Mouse (Mus musculus) limb, embryonic 10.5 days (tissue): ENCODE measurements at regions not wholly inside any gene's neighbourhood (a gene's known extent, or its start where the extent isn't known, plus 50 kb on each side); places are given as distances from the start of the nearest gene placed in this dataset.

Source experiments
- DNase-seq: peaks from one replicate; pipeline ENCODE4 v3.0.0-alpha.2; 2017; ENCODE audit warnings: low spot score
- H3K27ac ChIP-seq: fragments of 300-500 bp; sonication (generic); 2 replicates; pipeline ENCODE4 v1.5.1; 2016; ENCODE audit warnings: mild to moderate bottlenecking
- H3K27me3 ChIP-seq: fragments of 300-500 bp; sonication (generic); 2 replicates; pipeline ENCODE4 v1.6.1; 2016; ENCODE audit warnings: low read depth, mild to moderate bottlenecking; ENCODE audit not compliant: poor library complexity, severe bottlenecking
- H3K36me3 ChIP-seq: fragments of 300-500 bp; sonication (generic); 2 replicates; pipeline ENCODE4 v1.6.1; 2016; ENCODE audit warnings: mild to moderate bottlenecking, moderate library complexity
- H3K4me1 ChIP-seq: fragments of 300-500 bp; sonication (generic); 2 replicates; pipeline ENCODE4 v1.6.1; 2016
- H3K4me3 ChIP-seq: fragments of 300-500 bp; sonication (generic); 2 replicates; pipeline ENCODE4 v1.5.1; 2016; ENCODE audit warnings: mild to moderate bottlenecking, moderate library complexity
- H3K9me3 ChIP-seq: fragments of 300-500 bp; sonication (generic); replicated peaks from 2 replicates; pipeline ENCODE4 v1.6.1; 2016; ENCODE audit warnings: mild to moderate bottlenecking
- WGBS: fragments of 180-500 bp; shearing (Covaris S2); methylation state at CpG from one replicate; pipeline ENCODE4 v1.1.7; 2016; 5-methylcytosine and 5-hydroxymethylcytosine counted together

DNA sequence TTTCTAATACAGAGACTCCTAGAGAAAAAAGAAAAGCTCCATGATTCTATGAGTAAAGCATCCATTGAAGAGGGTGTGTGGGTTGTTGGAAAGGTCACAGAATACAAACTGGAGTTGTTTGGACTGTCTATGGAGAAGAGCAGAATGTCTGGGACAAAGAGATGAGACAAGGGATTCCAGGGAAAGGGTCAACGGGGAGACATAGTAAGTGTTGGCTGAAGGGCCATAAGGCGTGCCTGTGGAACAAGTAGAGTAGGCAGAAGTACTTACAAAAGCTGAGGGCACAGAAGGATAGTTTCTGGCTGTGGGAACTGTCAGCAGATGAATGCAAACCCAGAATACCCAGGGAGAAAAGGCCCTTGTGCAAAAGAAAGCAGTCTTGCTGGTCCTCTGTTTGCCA is 134.0 kb upstream of the Col8a1 start:
- no peaks in the 10 kb centered on the region for H3K27me3 ChIP-seq
- no peaks in the 10 kb centered on the region for H3K36me3 ChIP-seq
- 82% methylated on average over 2 of the region's 2 CpGs for WGBS
- H3K4me3 ChIP-seq, result no peak overlapping the region
- H3K4me1 ChIP-seq, result no peaks in the 10 kb centered on the region
- no peak overlapping the region for H3K27ac ChIP-seq
- no peaks in the 10 kb centered on the region for H3K9me3 ChIP-seq
- DNase-seq, result no peak

DNA sequence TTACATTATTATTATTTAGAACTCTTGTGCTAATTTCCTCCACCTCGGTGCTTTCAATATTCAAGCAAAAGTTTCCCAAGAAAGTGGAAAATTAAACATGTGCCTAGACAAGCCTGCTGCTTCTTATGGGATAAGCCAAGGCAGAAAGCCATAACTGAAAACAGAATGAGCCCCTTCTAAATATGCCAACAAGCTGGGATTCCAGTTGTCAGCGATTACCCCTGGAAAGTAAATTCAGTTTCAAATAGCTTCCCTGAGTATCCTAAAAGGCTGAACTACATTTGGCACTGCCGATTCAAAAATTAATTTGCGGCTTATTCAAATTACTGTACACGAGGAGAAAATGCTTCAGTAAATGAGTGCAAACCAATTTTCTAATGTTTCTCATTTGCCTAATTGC is 135.6 kb upstream of the Col8a1 start:
- H3K4me3 ChIP-seq, result no peak overlapping the region
- H3K36me3 ChIP-seq, result no peaks in the 10 kb centered on the region
- H3K4me1 ChIP-seq, result no peaks in the 10 kb centered on the region
- no peaks in the 10 kb centered on the region for H3K27me3 ChIP-seq
- no peak overlapping the region for H3K27ac ChIP-seq
- no peaks in the 10 kb centered on the region for H3K9me3 ChIP-seq
- DNase-seq, result no peak
- WGBS, result 90% methylated on average over 5 of the region's 5 CpGs

DNA sequence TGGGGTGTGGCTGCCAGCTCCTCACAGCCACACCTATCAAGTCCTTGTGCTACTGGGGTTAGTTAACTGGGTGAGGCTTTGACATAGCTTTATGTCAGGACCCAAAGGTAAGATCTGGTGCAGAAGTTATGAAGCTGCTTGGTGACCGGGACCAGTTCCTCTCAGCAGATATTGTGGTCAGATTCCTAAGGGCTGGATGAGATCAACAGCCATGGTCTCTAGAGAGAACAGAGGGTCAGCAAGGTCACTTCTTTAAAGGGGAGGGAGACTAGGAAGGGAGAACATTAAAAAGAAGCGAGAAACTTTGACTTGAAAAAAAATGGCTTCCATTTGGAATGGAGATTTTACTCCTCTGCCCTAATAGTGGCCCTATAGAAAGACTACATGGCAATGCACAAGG is 138.6 kb upstream of the Col8a1 start:
- H3K36me3 ChIP-seq, result no peaks in the 10 kb centered on the region
- WGBS, result 74% methylated on average over 2 of the region's 2 CpGs
- DNase-seq, result no peak

DNA sequence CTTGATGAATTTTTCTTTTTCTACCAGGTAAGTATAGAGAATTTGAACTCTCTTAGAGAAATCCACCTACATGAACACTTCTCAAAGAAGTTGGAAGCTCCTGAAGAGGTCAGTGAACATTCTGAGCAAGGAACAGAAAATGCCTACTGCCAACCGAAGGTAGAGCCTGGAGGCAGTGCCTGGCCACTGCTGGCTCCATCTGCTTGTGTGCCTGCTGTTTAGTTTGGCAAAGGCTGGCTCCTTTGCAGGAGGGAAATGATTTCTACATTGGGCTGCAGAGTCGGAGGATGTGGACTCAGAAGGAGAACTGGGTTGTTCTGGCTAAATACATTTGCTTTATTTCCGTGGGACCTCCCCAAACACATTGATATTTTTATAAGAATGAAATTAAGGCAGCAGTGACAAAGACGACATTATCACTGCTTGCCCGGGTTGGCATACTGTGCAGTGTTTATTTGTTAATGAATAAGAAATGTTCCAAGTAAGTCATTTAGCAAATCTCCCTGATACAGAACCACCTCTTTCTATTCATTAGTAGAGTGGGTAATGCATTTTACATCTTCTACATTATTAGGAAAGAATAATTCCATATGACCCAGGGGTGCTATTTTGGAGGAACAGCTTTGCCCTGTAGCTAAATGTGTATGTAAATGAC is 139.3 kb upstream of the Col8a1 start:
- no peak for DNase-seq
- Histone ChIP-seq H3K27me3 (no peaks in the 10 kb centered on the region), H3K27ac (no peak overlapping the region), H3K36me3 (no peaks in the 10 kb centered on the region), H3K4me1 (no peaks in the 10 kb centered on the region), H3K9me3 (no peaks in the 10 kb centered on the region), H3K4me3 (no peak overlapping the region)
- 92% methylated on average over 5 of the region's 5 CpGs for WGBS

More for the DNA sequence above, 138.6 kb upstream of the Col8a1 start:
- Histone ChIP-seq H3K4me3 (no peak overlapping the region), H3K4me1 (no peaks in the 10 kb centered on the region), H3K27me3 (no peaks in the 10 kb centered on the region), H3K27ac (no peak overlapping the region), H3K9me3 (no peaks in the 10 kb centered on the region)

DNA sequence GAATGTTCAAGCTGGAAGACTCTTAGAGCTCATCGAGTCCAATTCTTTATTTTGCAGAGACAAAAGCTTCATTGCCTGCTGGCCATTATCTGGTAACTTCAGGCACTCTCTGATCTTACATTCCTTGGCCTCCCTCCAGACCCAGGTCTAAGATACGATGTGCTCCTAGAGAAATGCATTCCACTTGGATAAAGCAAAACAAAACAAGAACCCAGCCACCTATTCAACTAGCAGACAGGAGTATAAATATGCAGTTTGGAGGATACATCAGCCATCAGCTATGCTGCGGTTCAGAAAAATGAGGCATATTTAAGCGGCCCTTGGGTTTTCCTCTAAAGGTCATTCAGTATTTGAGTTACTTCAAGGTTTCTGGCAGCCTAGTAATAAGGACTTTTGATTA is 146.5 kb upstream of the Col8a1 start:
- DNase-seq, result no peak
- 90% methylated on average over 4 of the region's 4 CpGs for WGBS
- Histone ChIP-seq H3K27ac (no peak overlapping the region), H3K27me3 (no peaks in the 10 kb centered on the region), H3K4me3 (no peak overlapping the region), H3K9me3 (no peaks in the 10 kb centered on the region), H3K4me1 (no peaks in the 10 kb centered on the region), H3K36me3 (no peaks in the 10 kb centered on the region)

DNA sequence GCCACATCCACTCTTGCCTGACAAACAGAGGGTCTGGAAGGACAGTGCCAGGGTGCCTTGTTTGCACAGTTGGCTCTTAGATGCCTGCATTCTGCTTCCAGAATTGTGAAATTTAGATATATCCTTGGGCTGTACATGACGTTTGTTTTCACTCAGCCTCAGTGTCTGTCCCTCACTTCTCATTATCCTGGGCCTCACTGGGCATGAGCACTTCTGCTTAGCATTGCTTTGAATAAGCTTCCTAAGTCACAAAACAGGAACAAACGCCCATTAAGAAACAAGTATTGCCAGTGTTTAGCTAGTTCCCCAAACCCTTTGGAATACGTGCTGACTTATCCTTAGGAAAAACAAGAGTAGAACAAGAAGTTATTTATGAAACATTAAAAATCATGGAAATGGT is 148.0 kb upstream of the Col8a1 start:
- DNase-seq, result no peak
- Histone ChIP-seq H3K4me1 (no peaks in the 10 kb centered on the region), H3K9me3 (no peaks in the 10 kb centered on the region), H3K4me3 (no peak overlapping the region), H3K36me3 (no peaks in the 10 kb centered on the region), H3K27ac (no peak overlapping the region), H3K27me3 (no peaks in the 10 kb centered on the region)
- 85% methylated on average over 3 of the region's 3 CpGs for WGBS

DNA sequence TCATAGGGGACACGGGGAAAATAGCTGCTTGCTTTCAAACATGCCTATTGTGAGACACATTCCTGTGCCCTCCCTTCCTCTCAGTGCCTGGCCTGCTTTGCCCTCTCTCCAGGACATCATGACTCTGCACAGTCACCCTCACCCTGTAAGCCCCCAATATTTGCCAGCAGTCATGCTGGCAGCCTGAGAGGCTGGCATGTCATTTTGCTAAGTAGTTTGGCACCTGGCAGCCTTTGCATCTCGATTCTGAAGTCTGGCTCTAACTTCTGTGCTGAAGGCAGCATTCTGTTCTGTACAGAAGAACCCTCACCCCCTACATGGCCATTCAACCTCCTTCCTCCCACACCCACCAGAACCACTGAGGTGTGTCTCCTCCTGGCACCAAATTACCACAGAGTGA is 157.5 kb upstream of the Col8a1 start:
- Histone ChIP-seq H3K27ac (no peak overlapping the region), H3K4me1 (peaks cover 4% of the 10 kb centered on the region; the same call in 1 of the 2 replicates), H3K27me3 (no peaks in the 10 kb centered on the region), H3K4me3 (no peak overlapping the region), H3K36me3 (no peaks in the 10 kb centered on the region), H3K9me3 (no peaks in the 10 kb centered on the region)
- DNase-seq, result no peak
- WGBS, result 78% methylated on average over 2 of the region's 2 CpGs

DNA sequence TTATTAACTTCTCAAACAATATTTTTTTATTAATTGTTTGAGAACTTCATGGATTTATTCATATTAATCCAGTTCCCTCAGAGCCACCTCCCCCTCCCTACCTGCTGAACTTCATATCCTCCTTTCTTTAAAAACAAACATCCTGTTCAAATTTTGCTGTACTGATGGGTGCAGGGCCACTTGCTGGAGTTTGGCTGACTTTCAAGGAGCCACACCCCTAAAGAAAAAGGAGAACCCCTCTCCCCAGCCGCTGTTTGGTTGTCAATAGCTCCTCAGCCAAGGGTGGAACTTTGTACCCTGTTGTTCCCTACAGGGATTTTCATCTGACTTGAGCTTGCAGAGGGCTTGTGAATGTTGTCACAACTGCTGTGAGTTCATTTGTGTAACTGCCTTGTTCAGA is 160.0 kb upstream of the Col8a1 start:
- Histone ChIP-seq H3K4me1 (peaks cover 4% of the 10 kb centered on the region; the same call in 1 of the 2 replicates), H3K27ac (no peak overlapping the region), H3K36me3 (no peaks in the 10 kb centered on the region), H3K27me3 (no peaks in the 10 kb centered on the region), H3K9me3 (no peaks in the 10 kb centered on the region), H3K4me3 (no peak overlapping the region)
- DNase-seq, result no peak
- 82% methylated on average over 1 of the region's 1 CpGs for WGBS

DNA sequence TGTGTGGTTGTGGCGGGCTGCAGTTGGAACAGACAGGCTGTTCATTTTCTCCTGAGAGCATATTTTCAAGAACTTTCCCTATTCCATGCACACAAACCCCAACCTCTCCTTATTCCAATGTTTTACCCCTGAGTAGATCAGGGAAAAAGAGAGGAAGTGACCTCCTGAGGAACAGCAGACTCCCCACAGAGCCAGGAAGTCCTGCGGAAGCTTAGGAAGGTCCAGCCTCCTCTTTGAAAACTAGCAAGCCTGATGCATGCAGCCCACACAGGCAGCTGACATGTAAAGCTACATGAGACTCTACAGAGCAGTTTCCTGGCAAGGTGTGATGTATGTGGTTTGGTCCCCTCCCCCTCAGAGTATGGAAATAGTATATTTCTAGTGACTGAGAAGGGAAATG is 160.9 kb upstream of the Col8a1 start:
- Histone ChIP-seq H3K4me3 (no peak overlapping the region), H3K36me3 (no peaks in the 10 kb centered on the region), H3K27me3 (no peaks in the 10 kb centered on the region), H3K27ac (no peak overlapping the region), H3K9me3 (no peaks in the 10 kb centered on the region), H3K4me1 (peaks cover 4% of the 10 kb centered on the region; the same call in 1 of the 2 replicates)
- WGBS, result 85% methylated on average over 2 of the region's 2 CpGs
- DNase-seq, result no peak

DNA sequence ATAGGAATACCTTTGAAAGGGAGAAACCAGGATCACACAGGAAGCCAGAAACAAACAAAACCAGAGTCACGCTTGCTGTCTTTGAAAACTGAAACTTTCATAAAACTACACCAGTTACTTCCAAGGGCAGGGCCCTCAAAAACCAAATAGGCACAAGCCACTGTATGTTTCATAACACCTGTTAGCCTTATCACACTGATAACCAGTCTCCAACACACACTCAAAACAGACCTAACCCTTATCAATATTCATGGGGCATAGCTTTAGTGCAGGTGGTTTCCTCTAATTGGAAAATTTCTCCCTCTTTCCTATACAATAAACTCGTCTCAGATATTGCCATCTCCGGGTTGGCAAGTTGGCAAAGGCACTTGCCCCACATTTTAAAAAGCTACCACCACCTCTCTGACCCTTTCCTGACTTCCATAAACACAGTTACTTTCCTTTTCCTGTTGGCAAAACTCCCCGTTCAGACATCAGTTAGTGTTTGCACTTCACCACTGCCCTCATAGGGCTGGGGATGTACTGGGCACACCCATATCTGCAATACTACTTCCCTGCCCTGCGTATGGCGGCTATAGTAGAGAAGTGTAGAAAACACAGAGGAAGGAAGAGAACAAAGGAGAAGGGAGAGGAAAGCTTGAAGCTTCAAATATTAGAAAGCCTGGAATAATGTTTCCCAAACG is 169.1 kb upstream of the Col8a1 start:
- H3K4me3 ChIP-seq, result no peak overlapping the region
- WGBS, result 83% methylated on average over 7 of the region's 7 CpGs

DNA sequence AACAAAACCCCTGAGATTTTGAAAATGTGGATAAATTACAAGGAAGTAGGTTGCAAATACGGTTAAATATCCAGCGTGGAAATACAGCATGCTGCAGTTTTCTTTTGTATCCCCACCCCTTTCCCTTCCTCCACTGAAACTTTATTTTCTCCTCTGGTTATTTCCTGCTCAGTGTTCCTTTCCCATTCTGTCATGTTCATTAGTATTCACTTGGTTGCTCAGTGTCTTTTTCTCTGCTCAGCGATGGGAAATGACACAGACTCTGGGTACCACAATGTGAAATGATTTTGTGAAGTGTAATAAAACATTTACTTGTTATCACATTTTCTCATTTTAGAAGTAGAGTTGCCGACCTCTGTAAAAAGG is 169.6 kb upstream of the Col8a1 start:
- Histone ChIP-seq H3K4me1 (no peaks in the 10 kb centered on the region), H3K36me3 (no peaks in the 10 kb centered on the region), H3K27me3 (no peaks in the 10 kb centered on the region), H3K4me3 (no peak overlapping the region), H3K27ac (no peak overlapping the region), H3K9me3 (no peaks in the 10 kb centered on the region)
- no peak for DNase-seq
- WGBS, result 88% methylated on average over 4 of the region's 4 CpGs

More for the DNA sequence above, 169.1 kb upstream of the Col8a1 start:
- Histone ChIP-seq H3K27me3 (no peaks in the 10 kb centered on the region), H3K4me1 (no peaks in the 10 kb centered on the region), H3K27ac (no peak overlapping the region), H3K36me3 (no peaks in the 10 kb centered on the region), H3K9me3 (no peaks in the 10 kb centered on the region)
- no peak for DNase-seq

DNA sequence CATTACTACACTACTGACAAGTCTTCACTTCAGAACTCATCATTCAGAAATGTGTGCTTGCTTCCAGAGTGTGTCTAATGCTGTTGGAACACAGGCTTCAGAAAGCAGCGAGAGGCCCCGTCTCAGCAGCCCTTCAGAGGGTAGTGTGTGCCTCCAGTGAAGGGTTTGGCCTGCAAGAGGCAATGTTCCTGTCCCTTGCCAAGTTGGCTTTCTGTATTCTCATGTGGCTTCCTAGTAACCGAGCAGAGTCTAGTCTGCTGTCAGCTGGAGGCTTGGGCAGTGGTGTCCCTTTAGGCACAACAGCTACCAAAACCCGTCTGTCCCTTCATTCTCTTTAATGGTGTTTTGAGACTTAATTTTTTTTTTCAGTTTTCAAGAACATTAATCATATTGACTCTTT is 173.3 kb upstream of the Col8a1 start:
- H3K4me1 ChIP-seq, result no peaks in the 10 kb centered on the region
- H3K4me3 ChIP-seq, result no peak overlapping the region
- DNase-seq, result no peak
- no peaks in the 10 kb centered on the region for H3K36me3 ChIP-seq
- no peak overlapping the region for H3K27ac ChIP-seq
- no peaks in the 10 kb centered on the region for H3K27me3 ChIP-seq
- WGBS, result 85% methylated on average over 4 of the region's 4 CpGs
- H3K9me3 ChIP-seq, result no peaks in the 10 kb centered on the region

DNA sequence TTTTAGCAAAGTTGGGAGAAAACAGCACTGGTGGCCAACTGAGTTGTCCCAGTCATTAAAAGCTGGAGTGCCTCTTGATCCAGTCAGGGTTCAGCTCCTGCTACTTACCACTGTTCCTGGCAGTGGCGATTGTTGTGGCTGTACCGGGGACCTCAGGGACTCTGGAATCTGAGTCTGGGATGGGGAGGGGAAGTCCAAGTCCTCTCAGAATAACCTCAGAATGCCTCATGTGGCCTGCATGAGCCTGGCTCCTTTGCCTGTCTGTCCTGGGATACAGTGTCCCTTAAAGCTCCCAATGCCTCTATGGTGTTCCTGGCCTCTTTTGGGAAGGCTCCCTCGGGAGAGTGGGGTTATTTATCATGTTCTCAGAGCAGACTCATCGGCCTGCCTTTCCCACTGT is 173.8 kb upstream of the Col8a1 start:
- Histone ChIP-seq H3K4me1 (no peaks in the 10 kb centered on the region), H3K36me3 (no peaks in the 10 kb centered on the region), H3K9me3 (no peaks in the 10 kb centered on the region), H3K27ac (no peak overlapping the region), H3K27me3 (no peaks in the 10 kb centered on the region), H3K4me3 (no peak overlapping the region)
- WGBS, result 66% methylated on average over 4 of the region's 4 CpGs
- no peak for DNase-seq
